Mouse (Mus musculus) A20 (cell line): ENCODE data around the gene Slc7a10.

ENCODE experiments used
- DNase-seq: peaks from one replicate; pipeline ENCODE4 v3.0.0-alpha.2; 2011; ENCODE audit warnings: low read depth, low spot score

Slc7a10 gene

GRCm38 (mm10) chr7:35185889-35186569, at the start of gene Slc7a10:
Gene Slc7a10, plus strand, starts transcription at chr7:35186385.
- no peak for DNase-seq

GRCm38 (mm10) chr7:35137524-35137923, 48.7 kb upstream of the Slc7a10 start:
- no peak for DNase-seq

DNA sequence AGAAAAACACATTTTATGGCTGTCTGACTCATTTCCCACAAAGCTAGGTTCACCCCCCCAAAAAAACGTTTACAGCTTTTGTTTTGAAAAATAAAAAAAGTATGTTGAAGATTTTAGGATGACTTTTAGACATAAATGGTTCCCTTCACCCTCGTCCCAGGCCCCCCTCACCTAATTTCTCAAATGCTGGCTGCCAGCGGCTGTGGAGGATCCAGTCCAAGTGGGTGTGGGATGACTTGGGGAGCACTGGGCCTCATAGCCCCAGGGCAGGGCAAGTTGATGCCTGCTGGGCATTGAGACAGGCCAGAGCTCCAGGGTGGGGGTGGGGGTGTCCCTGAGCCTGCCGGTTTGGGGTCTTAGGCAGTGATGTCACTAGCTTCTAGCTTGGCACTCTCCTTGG, 47.7 kb upstream of the Slc7a10 start:
- DNase-seq = no peak

DNA sequence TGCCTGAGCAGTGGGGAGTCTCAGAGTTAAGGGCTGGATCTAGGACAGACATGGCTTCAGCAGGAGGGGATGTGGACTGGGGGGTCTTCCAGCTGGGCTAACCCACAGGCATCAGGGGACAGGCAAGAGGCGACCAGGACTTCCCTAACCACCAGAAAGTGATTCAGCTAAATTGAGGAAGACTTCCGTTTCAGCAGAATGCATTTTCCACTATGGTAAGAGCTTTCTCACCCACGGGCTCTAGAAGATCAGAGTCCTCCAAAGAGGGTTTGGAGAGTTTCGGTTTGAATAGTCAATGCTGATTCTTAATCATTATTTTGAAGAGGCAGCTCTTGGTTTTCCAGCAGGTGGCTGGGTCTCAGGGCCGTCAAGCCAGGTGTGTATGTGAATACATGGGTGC, 46.3 kb upstream of the Slc7a10 start:
- DNase-seq = no peak

- no peak for DNase-seq
Measured at GRCm38 (mm10) chr7:35141519-35141918, 44.7 kb upstream of the Slc7a10 start.

- DNase-seq = no peak
Measured at GRCm38 (mm10) chr7:35142522-35142921, 43.7 kb upstream of the Slc7a10 start.

DNA sequence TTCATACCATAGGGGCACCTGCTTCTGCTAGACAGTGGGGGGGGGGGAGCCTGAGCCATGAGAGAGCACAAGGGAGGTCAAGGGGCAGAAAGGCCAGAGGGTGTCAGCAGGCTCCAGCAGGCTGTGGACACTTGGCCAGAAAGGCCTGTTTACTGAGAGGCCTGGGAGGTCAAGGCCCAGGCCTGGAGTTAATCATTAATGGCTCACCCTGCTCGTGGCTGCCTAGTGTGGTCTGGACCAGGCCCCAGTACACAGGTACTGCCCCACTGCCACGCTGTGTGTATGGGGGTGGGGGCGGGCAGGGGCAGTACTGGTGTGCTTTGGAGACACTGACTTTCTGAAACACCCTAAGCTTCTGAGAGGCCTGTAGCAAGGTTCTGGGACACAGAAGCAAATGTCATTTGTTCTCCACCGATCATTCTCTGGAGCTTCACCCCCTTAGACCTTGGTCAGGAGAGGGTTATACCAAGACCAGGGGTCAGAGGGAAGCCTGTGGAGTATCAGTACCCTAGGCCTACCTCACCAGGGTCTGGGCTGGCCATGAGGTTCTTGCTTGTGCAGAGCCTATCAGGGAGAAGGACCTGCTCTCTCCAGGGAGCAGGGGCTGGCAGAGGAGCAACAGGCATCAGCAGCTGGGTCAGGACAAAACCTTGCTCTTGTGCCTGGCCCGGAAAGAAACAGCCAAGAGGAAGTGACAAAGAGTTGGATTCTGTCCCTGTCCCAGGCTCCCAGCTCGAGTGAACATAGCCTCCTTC, 42.1 kb upstream of the Slc7a10 start:
- DNase-seq = no peak

DNA sequence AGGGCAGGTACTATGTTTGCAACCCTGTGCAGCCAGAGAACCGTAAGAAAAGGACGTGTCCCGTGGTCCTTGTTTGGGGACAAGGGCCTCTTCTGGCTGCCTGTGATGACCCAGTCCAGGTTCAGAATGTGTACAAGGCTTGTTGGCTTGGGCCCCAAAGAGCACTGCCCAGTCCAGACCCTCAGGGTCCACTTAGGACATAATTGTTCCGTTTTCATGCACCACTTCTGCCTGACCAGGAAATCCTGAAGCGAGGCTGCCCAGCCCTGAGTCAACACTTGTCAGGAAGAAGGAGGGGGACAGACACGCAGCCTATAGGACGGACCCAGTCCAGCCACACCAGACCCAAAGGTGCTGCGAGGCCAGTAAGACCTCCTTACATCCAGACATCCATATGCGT, 41.1 kb upstream of the Slc7a10 start:
- DNase-seq = no peak

DNA sequence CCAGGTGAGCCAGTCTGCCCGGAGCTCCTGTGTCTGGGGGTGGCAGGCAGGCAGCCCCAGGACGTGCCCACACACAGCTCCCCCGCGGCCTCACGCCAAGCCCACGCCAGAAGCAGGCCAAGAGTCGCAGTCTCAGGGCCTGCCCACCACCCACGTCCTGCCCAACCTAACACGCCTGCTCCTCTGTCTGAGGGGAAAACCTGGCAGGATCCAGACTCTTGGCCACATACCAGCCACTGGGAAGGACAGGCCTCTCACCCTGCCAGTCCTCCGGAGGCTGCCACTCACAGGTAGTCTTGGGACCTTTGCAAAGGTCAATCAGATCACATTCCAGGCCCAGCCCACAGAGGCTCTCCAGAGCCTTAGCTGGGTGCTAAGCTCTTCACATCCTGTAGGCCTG, 39.9 kb upstream of the Slc7a10 start:
- DNase-seq = no peak

GRCm38 (mm10) chr7:35149616-35150433, 36.4 kb upstream of the Slc7a10 start:
- no peak for DNase-seq

- no peak for DNase-seq
Measured at GRCm38 (mm10) chr7:35150860-35151259, 35.3 kb upstream of the Slc7a10 start.

DNA sequence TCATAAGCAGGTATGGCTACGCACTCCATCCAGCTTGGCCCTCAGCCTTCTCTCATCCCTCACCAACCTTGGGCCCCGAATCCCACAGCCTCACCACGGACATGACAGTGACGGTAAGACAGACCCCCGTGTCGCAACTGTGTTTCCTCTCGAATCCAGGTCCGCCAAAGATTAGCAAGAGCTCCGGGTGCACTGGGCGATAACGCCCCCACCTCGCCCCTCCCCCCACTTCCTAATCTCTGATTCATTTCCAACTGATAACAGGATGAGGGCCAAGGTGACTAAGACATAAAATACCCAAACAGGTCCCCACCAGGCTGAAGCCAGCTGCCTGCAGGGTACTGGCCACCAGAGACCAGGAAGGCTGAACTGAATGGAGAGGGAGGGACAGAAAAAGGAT, 31.7 kb upstream of the Slc7a10 start:
- no peak for DNase-seq

GRCm38 (mm10) chr7:35156561-35157477, 29.4 kb upstream of the Slc7a10 start:
- peak; percentile 53 for DNase-seq

- DNase-seq = no peak
Measured at GRCm38 (mm10) chr7:35157512-35157911, 28.7 kb upstream of the Slc7a10 start.

DNA sequence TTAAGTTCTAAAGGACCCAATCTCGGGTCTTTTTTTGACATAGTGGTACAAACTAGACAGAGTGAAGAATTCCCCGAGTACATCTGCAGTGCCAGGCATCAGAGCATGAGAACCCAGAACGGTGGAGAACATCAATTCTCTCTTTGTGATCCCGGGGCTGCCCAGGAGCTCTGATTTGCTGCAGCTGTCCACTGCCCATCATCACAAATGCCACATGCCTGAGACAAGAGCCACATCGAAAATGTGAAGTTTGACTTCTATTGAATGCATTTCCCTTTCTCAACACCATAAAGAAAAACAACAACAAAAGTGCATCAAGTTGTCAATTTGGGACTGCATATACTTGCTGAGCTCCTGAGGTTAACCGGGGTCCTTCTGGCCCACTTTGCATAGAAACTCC, 23.7 kb upstream of the Slc7a10 start:
- DNase-seq = no peak

GRCm38 (mm10) chr7:35163600-35163999, 22.6 kb upstream of the Slc7a10 start:
- DNase-seq = no peak

DNA sequence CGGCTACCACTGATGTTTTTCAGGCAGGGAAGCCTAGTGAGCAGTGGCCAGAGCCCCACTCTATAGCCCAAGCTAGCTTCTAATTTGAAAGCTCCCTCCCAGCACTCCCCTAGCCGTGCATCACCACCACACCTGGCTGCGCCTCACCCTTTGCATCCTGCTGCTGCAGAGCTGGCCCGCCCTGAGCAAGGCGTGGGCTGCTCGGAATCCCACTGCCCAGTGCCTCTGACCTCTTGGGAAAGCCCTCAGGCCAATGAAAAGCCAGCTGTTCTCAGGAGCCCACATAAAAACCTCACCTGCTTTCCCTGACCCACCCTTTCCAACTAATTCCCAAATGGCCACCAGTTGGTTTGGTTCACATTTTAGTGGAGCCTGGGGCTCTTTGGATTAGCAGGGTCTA, 22.1 kb upstream of the Slc7a10 start:
- DNase-seq = no peak

DNA sequence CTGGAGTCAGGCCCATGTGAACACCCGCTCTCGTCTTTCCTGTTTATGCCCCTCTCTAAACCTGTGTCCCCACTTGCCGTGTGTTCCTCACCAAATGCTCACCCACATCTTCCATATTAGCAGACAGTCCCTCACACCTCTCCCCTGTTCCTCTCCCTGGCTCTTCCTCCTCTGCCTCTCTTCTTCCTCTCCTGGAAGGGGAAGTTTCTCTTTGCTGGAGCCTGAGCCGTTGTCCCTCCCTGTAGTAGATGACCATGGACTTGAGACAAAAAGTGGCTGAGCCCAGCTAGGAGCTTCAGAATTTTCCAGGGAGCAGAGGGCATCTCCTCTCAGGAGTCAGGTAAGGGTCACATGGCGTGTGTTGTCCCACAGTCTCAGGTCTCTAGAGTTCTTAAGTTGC, 19.2 kb upstream of the Slc7a10 start:
- no peak for DNase-seq

DNA sequence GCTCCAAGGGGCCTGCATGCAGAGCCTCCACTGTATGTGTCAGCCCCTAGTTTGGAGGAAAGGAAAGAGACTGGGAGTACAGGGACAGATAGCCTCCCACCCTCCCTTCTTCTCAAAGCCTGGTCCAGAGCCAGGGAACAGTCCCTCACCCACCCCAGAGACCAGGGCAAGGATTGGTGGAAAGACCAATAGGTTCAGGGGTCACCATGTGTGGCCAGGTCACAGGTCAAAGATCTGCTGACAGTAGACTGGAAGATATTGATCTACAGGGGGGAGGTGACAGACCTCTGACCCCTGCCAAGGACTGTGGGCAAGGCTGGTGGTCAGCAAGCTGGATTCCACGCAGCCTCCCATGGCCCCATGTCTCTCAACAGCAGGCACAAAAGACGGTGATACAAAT, 18.3 kb upstream of the Slc7a10 start:
- DNase-seq = no peak

DNA sequence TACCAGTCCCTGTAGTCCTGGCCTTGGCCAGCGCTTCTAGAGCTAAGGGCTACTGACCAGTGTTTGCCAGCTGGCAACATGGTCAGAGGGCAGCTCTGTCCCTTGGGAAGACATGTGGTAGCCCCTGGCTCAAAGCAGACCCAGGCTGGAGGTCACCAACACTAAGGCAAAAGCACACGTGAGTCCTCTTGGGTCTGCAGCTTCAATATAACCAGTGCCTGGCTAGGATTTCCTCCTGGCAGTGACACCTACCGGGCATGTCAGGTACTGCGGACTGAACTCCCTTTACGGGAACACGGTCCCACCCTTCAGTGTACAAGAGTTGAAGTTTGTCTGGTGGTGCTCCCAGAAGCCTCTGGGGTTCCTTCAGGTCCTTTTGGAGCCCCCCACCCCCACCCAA, 16.8 kb upstream of the Slc7a10 start:
- DNase-seq = peak; percentile 74

DNA sequence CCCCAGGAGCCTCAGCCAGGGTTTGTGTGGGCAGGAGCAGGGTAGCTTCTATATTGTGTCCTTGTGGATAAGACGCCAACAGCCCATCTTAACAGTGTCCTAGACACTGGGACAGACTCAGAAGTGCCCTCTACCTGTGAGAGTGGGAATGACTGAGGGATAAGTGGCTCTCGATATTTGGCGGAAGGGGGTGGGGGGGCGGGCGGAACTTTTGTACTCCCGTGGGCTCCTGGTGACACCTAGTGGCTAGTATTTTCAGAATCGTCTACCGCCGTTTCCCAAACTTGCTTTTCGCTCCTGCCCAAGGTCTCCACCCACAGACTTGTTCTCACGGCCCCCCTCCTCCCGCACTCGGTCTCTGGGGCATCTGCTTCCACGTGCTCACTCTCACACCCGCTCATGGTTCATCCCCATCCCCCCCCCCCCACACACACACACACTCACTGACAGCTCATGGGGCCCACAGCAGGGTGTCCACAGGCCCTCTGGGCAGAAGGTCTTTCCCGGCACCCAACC, 14.3 kb upstream of the Slc7a10 start:
- peak; percentile 86 for DNase-seq
